Mouse (Mus musculus) hindbrain, embryonic 16.5 days (tissue): ENCODE measurements around the gene Chst4. TPM values are rescaled to one million over a fixed set of nuclear protein-coding genes. Genes with fewer than 3 reads are reported as not detected.
"Not testable (repeated sequence)": the region's sequence is repeated elsewhere in the genome, so short reads cannot be mapped to it uniquely, and the experiment has no call there.

ENCODE experiments used
- ATAC-seq: fragments of 200-750 bp; cut with Nextera tagmentation; 2 replicates; pipeline ENCODE4 v1.8.0; 2017; ENCODE audit warnings: moderate TSS enrichment, moderate library complexity
- H3K27ac ChIP-seq: fragments of 300-500 bp; sonication (generic); 2 replicates; pipeline ENCODE4 v1.5.1; 2014; ENCODE audit warnings: low read depth, mild to moderate bottlenecking, control low read depth, low read length, moderate library complexity
- H3K27me3 ChIP-seq: fragments of 300-500 bp; sonication (generic); replicated peaks from 2 replicates; pipeline ENCODE4 v1.6.1; 2014; ENCODE audit warnings: low read length; ENCODE audit not compliant: control insufficient read depth, insufficient read depth
- H3K36me3 ChIP-seq: fragments of 300-500 bp; sonication (generic); 2 replicates; pipeline ENCODE4 v1.6.1; 2014; ENCODE audit warnings: mild to moderate bottlenecking, low read length, moderate library complexity, mixed read lengths; ENCODE audit not compliant: control insufficient read depth, insufficient read depth
- H3K4me1 ChIP-seq: fragments of 300-500 bp; sonication (generic); 2 replicates; pipeline ENCODE4 v1.6.1; 2014; ENCODE audit warnings: low read depth, low read length; ENCODE audit not compliant: control insufficient read depth, insufficient read depth
- H3K4me2 ChIP-seq: fragments of 300-500 bp; sonication (generic); 2 replicates; pipeline ENCODE4 v1.6.1; 2014; ENCODE audit warnings: mild to moderate bottlenecking, low read length, control low read depth, moderate library complexity
- H3K4me3 ChIP-seq: fragments of 300-500 bp; sonication (generic); 2 replicates; pipeline ENCODE4 v1.5.1; 2014; ENCODE audit warnings: mild to moderate bottlenecking, low read length, control low read depth, moderate library complexity
- H3K9ac ChIP-seq: fragments of 300-500 bp; sonication (generic); 2 replicates; pipeline ENCODE4 v1.6.1; 2014; ENCODE audit warnings: low read depth, mild to moderate bottlenecking, control low read depth, low read length, moderate library complexity
- H3K9me3 ChIP-seq: fragments of 300-500 bp; sonication (generic); 2 replicates; pipeline ENCODE4 v1.6.1; 2014; ENCODE audit warnings: mild to moderate bottlenecking, low read length, moderate library complexity; ENCODE audit not compliant: control insufficient read depth
- WGBS: fragments of 180-500 bp; shearing (Covaris S2); extraction: QIAGEN DNeasy Blood & Tissue Kit; methylation state at CpG from one replicate; pipeline ENCODE4 v1.1.7; 2014; 5-methylcytosine and 5-hydroxymethylcytosine counted together
- polyA plus RNA-seq: library from polyadenylated mRNA; unstranded; fragments of >200 nt; fragmentation: Nextera tagmentation; extraction: Ambion mirVana; gene quantifications from 2 replicates; pipeline ENCODE4 v1.2.1, GENCODE M21; 2015

Chst4 gene
- polyA plus RNA-seq, 1 experiment from 2014 or later: not detected

DNA sequence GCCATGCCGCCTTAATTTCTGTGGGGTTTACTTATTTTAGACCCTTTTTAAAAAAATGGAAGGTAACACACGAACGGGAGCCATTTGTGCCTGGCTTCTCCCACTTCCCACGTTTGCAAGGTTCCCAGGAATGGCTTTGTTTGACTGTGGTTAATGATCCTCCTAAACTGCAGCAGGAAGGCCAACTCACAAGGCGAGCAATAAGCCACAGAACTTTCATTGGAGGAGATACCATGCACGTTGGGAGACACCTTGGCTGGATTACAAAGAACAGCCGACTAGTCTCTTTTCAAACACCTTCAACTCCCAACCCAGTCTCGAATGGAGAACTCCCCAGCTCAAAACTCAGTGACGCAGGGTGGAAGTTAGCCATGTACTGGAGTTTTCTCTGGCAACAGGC is 24.6 kb upstream of the Chst4 start:
- WGBS: 78% methylated on average over 9 of the region's 9 CpGs
- Histone ChIP-seq H3K4me2 (no peak overlapping the region), H3K9ac (no peak overlapping the region), H3K36me3 (no peaks in the 10 kb centered on the region), H3K4me3 (no peak overlapping the region), H3K4me1 (no peaks in the 10 kb centered on the region), H3K27me3 (no peaks in the 10 kb centered on the region), H3K9me3 (no peaks in the 10 kb centered on the region), H3K27ac (no peak overlapping the region)
- no peak for ATAC-seq

- no peak overlapping the region for H3K4me3 ChIP-seq
- 62% methylated on average over 8 of the region's 8 CpGs for WGBS
- no peak overlapping the region for H3K27ac ChIP-seq
- H3K4me1 ChIP-seq: no peaks in the 10 kb centered on the region
- no peak overlapping the region for H3K9ac ChIP-seq
- H3K36me3 ChIP-seq: no peaks in the 10 kb centered on the region
- ATAC-seq: no peak
- no peak overlapping the region for H3K4me2 ChIP-seq
- H3K27me3 ChIP-seq: no peaks in the 10 kb centered on the region
- H3K9me3 ChIP-seq: no peaks in the 10 kb centered on the region
These were observed 18.7 kb upstream of the Chst4 start for GRCm38 (mm10) chr8:110058207-110058606.

- no peaks in the 10 kb centered on the region for H3K4me1 ChIP-seq
- H3K4me2 ChIP-seq: no peak overlapping the region
- H3K9ac ChIP-seq: no peak overlapping the region
- H3K4me3 ChIP-seq: no peak overlapping the region
- H3K9me3 ChIP-seq: no peaks in the 10 kb centered on the region
- no peak for ATAC-seq
- 81% methylated on average over 6 of the region's 6 CpGs for WGBS
- no peaks in the 10 kb centered on the region for H3K36me3 ChIP-seq
- H3K27ac ChIP-seq: no peak overlapping the region
- H3K27me3 ChIP-seq: no peaks in the 10 kb centered on the region
These were observed 11.7 kb upstream of the Chst4 start for GRCm38 (mm10) chr8:110051208-110051607.

DNA sequence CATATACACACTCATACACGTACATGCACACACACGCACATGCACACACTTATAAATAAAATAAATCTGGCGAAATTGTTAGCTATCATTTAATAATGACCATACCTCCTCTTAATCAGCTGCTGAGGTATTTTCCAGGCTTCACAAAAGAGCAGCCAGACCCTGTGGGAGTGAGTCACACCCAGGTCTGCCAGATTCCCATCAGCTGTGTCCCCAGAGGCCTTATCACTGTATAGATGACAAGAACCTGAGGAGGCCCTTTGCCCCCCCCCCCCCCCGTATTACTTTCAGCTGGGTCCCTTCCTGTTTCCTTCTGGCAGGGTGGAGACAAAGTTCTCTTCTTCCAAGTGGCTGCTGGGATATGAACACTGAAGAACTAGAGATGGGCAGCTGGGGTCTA is 969 bp upstream of the Chst4 start:
- Histone ChIP-seq H3K9me3 (no peaks in the 10 kb centered on the region), H3K36me3 (no peaks in the 10 kb centered on the region), H3K4me2 (no peak overlapping the region), H3K27me3 (no peaks in the 10 kb centered on the region; the same call in 1 of the 2 replicates), H3K27ac (no peak overlapping the region), H3K9ac (no peak overlapping the region), H3K4me1 (peaks cover 2% of the 10 kb centered on the region; the same call in 1 of the 2 replicates), H3K4me3 (no peak overlapping the region)
- no peak for ATAC-seq
- WGBS: 74% methylated on average over 4 of the region's 4 CpGs

GRCm38 (mm10) chr8:110039216-110039615 is 324 bp downstream of the Chst4 start:
- Histone ChIP-seq H3K4me2 (no peak overlapping the region), H3K27ac (no peak overlapping the region), H3K4me1 (peaks cover 2% of the 10 kb centered on the region; the same call in 1 of the 2 replicates), H3K27me3 (no peaks in the 10 kb centered on the region; the same call in 1 of the 2 replicates), H3K4me3 (no peak overlapping the region), H3K36me3 (no peaks in the 10 kb centered on the region), H3K9ac (no peak overlapping the region), H3K9me3 (no peaks in the 10 kb centered on the region)
- ATAC-seq: no peak
- WGBS: 37% methylated on average over 7 of the region's 7 CpGs

DNA sequence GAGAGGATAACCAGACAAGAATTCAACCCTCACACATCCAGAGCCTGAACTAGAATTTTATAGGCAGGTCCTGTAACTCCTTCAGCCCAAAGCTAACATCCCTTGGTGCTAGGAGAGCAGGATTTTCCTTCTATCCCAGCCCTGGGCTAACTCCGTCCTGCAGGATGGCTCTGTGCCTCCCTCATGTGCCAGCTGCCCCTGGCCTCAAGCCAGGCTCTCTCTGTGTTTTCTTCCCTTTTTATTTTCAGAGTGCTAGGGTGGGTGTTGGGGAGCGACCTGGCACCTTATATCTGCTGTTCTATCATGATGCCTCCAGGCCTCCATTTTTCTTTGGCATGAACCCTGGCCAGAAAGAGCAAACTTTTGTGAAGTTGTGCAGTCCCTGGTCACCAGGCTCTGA is 3.4 kb downstream of the Chst4 start:
- H3K9ac ChIP-seq: no peak overlapping the region
- 53% methylated on average over 2 of the region's 2 CpGs for WGBS
- H3K4me3 ChIP-seq: no peak overlapping the region
- no peak overlapping the region for H3K27ac ChIP-seq
- H3K4me1 ChIP-seq: peaks cover 2% of the 10 kb centered on the region; the same call in 1 of the 2 replicates
- H3K4me2 ChIP-seq: no peak overlapping the region
- H3K9me3 ChIP-seq: no peaks in the 10 kb centered on the region
- H3K27me3 ChIP-seq: no peaks in the 10 kb centered on the region
- H3K36me3 ChIP-seq: no peaks in the 10 kb centered on the region
- no peak for ATAC-seq

DNA sequence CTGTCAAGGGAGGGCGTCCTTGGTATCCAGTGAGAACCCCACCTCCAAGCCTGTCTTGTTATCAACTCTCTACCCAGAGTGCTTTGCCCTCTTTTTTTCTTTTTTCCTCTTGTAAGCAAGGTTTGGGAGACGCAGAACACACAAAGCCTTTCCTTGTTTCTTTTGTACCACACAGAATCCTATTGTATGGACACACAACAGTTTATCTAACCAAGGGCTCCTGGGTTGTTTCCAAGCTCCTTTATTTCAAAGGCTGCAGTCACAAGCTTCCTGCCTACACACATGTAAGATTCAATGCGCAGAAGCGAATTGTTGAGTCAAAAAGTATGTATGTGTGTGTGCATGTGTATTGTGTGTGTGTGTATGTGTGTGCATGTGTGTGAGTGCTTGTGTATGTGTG is 5.2 kb downstream of the Chst4 start:
- WGBS: 52% methylated on average over 4 of the region's 4 CpGs
- Histone ChIP-seq H3K4me2 (no peak overlapping the region), H3K27me3 (no peaks in the 10 kb centered on the region), H3K4me3 (no peak overlapping the region), H3K9me3 (0 out of 2 replicates have a peak, but pooled peaks cover 4% of the 10 kb centered on the region), H3K36me3 (no peaks in the 10 kb centered on the region), H3K4me1 (peaks cover 2% of the 10 kb centered on the region; the same call in 1 of the 2 replicates), H3K27ac (no peak overlapping the region), H3K9ac (no peak overlapping the region)
- ATAC-seq: no peak

- not testable (repeated sequence) for H3K4me1 ChIP-seq, ATAC-seq, H3K36me3 ChIP-seq, H3K9me3 ChIP-seq, H3K9ac ChIP-seq, H3K27ac ChIP-seq, H3K4me2 ChIP-seq, H3K27me3 ChIP-seq, H3K4me3 ChIP-seq
- WGBS: 29% methylated on average over 8 of the region's 8 CpGs
These were observed 5.8 kb downstream of the Chst4 start for GRCm38 (mm10) chr8:110033771-110034170.

GRCm38 (mm10) chr8:110022768-110023344 is 16.7 kb downstream of the Chst4 start:
- no peak overlapping the region for H3K4me2 ChIP-seq
- no peak overlapping the region for H3K4me3 ChIP-seq
- H3K4me1 ChIP-seq: no peaks in the 10 kb centered on the region
- no peaks in the 10 kb centered on the region for H3K27me3 ChIP-seq
- H3K9me3 ChIP-seq: no peaks in the 10 kb centered on the region
- no peak overlapping the region for H3K9ac ChIP-seq
- H3K27ac ChIP-seq: no peak overlapping the region
- H3K36me3 ChIP-seq: no peaks in the 10 kb centered on the region
- 92% methylated on average over 10 of the region's 10 CpGs for WGBS
- ATAC-seq: no peak

DNA sequence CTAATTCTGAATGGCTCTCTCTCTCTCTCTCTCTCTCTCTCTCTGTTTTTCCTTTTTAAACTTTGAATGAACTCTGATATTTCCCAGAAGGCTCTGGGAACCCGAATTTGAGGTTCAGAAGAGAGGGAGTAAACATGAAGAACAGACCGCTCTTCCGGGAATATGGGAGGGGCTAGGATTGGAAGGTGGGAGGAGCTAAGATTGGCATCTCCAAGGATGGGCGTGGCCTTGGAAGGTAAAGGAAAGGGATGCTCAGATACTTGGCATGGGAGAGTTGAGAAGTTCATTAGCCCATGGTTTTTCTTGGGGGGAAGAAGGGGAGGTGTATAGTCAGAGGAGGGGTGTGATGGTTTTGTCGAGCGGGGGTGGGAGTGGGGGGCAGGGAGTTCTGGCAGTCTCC is 17.5 kb downstream of the Chst4 start:
- Histone ChIP-seq H3K36me3 (no peaks in the 10 kb centered on the region), H3K27me3 (no peaks in the 10 kb centered on the region), H3K9me3 (no peaks in the 10 kb centered on the region), H3K4me2 (no peak overlapping the region), H3K4me3 (no peak overlapping the region), H3K9ac (no peak overlapping the region), H3K4me1 (no peaks in the 10 kb centered on the region), H3K27ac (no peak overlapping the region)
- no peak for ATAC-seq
- WGBS: 66% methylated on average over 6 of the region's 6 CpGs
